Mouse (Mus musculus) inflammation-experienced regulatory T-cells, adult 6 months (primary cell): Measurements from ENCODE around the gene Vav3. TPM values are rescaled to one million over a fixed set of nuclear protein-coding genes. Genes with fewer than 3 reads are reported as not detected.
A peak's percentile ranks its signal among the peaks of the same experiment; 100 is the strongest.

ENCODE experiments used
- ATAC-seq: one replicate; pipeline ENCODE4 v1.8.0; 2017
- polyA plus RNA-seq, 3 experiments: library from polyadenylated mRNA; unstranded; fragments of 100-300 nt; shearing (Covaris generic); gene quantifications; one replicate each; pipeline ENCODE4 v1.2.1; 2017

The Vav3 gene
- 10 to 100 TPM in 1 of 3 experiments, 1 to 10 TPM in 2; 5.0 to 15.2 (median 9.9) TPM for polyA plus RNA-seq

GRCm38 (mm10) chr3:109340274-109341070 lies at the start of gene Vav3:
Gene Vav3 (plus strand): TSS chr3:109340653.
- ATAC-seq = peak; percentile 39

DNA sequence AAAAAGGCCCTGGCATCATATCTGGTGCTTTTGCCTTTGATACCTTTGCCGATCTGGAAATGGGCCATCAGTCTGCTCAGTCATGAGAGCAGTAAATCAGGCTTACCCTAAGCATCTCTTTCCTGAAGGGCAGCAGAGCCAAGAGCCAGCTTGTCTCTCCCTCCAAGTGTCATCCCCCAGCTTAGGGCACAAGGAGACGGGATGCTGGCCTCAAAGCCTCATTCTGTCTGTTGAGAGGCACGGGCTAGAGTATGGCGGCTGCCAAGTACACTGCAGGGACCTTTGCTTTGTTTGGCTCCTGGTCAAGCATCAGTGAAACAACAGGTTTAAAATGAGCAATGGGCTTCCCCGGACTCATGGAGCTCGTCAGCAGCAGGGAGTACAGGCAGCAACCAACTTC lies 41.6 kb upstream of the Vav3 start:
- no peak for ATAC-seq

- ATAC-seq = no peak
These were observed 41.0 kb upstream of the Vav3 start for GRCm38 (mm10) chr3:109299303-109300074.

GRCm38 (mm10) chr3:109302059-109302458 lies 38.4 kb upstream of the Vav3 start:
- ATAC-seq = no peak

DNA sequence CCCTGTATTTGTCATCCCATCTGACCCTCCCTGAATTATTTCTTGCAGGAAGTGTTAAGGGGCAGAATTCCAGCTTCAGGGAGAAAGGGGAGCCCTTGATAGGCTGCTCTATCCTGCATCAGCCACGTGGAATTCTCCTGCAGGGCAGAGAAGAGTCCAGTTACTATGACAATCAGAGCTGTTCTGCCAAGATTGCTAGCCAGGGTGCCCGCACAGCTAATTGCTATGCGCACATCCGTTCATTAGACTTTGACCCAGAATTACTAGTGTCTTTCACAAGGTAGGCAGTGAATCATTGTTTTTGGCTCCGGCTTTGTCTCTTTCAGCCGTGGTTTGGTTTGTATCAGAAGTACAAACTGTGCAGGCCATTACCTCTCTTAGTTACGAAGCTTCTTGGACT lies 33.0 kb upstream of the Vav3 start:
- no peak for ATAC-seq

- ATAC-seq = no peak
These were observed 32.0 kb upstream of the Vav3 start for GRCm38 (mm10) chr3:109308468-109308867.

DNA sequence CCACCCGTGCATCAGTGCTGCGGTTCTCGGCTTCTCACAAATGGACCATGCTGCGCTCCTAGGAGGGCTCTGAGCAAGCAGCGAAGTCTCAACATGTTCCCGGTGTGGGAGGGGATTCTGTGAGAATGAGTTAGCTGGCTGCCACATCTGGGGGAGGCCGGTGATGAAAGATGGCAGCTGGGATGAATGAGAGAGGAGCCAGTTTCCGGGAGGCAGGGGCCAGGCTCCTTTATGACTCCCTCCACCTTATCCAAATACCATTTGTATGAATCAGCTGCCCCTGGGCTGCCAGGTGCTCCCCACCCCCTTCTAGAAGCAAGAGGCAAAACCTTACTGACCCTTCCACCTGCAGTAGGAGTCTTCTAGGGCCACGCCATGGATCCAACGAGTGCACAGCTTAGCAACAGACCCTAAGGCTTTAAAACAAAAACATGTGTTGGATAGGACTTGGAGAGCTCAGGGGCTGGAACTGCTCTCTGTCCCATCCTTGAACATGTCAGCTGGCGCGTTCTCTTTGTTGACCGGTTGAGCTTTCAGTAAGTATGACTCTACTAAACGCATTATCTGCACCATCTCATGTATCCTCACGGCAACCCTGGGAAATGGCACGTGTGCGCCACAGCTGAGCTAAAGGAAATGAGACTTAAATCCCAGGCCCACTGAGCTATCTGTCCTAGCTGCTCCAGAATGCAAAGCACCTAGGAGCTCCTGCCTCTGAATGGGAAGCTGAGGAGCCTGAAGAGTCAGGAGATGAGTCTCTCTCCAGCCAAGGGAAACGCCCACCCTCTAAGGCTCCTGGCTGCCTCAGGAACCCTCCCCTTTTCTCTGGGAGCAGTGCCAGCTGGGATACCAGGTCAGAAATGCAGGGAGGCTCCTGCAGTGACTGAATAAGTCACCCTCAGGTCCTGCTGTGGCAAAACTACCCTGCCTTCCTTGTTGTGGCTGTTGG lies 30.9 kb upstream of the Vav3 start:
- no peak for ATAC-seq

DNA sequence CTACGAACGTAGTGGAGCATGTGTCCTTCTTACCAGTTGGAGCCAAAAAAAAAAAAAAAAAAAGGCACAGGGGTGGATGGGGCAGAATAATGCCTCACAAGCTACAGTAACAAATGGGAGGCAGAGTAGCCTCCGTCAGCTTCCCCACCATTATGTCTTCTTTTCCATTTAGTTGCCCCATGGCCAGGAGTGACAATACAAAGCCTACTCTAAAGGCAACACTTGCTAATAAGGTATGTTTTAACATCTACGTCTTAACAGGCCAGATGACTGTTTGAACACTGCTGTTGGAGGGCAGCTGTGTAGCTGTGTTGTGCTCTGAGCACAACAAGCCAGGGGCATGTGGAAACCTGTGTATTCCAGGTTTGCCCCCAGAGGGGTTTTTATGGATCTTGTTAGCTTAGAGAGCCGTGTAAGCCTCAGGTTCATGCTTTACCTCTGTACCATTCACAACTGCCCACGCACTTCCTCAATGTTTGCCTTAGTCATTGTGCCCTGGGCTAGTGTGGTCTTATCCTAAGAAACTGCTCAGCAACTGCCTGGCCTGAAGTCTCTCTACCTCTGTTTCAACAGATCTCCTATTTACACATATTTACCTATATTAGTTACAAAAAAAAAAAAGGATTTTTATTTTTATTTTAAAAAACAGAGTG lies 29.2 kb upstream of the Vav3 start:
- no peak for ATAC-seq

GRCm38 (mm10) chr3:109311875-109312274 lies 28.6 kb upstream of the Vav3 start:
- no peak for ATAC-seq

GRCm38 (mm10) chr3:109313501-109313900 lies 27.0 kb upstream of the Vav3 start:
- ATAC-seq = no peak

DNA sequence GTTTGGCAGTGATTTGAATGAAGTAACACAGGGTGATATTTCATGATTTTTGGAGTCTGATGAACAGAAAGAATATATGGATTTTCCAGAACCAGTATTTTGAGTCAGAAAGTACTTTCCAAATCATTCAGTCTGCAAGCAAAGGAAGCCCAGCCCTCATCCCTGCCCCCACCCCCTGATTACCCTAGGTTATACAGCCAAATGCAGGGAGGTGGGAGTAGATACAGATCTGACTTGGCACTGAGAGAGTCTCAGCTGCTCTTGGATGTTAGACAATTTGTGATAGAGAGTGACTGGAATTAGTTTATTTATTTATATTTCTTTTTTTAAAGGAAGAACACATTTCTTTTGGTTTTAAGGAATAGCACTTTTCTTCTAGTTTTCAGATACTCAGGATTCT lies 18.2 kb upstream of the Vav3 start:
- no peak for ATAC-seq

GRCm38 (mm10) chr3:109323447-109324300 lies 16.8 kb upstream of the Vav3 start:
- ATAC-seq = peak; percentile 74

DNA sequence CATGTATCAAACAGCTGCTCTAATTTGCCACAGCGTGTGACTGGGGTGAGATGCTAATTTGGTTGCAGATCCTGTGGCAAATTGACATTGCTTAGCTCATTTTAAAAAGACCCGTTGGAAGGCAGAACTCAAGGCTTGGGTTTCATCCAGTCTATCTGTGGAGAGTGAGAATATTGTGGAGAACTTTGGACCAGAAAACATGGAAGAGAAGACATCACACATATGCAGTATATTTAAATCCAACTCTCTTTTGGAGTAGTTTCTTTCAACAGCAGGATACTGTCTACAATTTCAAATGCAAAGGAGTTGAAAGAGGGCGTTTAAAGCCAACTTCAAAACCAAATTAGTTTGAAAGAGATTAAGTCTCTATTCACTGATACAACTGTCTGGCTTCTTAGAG lies 13.3 kb upstream of the Vav3 start:
- ATAC-seq = no peak

GRCm38 (mm10) chr3:109332755-109333154 lies 7.7 kb upstream of the Vav3 start:
- no peak for ATAC-seq

DNA sequence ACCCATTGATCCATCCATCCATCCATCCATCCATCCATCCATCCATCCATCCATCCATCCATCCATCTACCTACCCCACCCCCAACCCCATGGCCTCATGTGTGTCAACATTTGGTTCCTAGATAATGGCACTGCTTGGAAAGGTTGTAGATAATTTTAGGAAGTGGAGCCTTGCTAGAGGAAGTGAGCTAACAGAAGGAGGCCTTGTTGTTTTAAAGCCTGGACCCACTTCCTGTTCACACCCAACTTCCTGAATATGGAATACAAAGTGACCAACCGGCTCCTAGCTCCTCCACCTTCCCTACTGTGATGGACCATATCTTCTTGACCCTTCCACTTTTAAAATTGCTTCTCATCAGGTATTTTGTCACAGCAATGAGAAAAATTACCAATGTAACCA lies 5.0 kb upstream of the Vav3 start:
- no peak for ATAC-seq

DNA sequence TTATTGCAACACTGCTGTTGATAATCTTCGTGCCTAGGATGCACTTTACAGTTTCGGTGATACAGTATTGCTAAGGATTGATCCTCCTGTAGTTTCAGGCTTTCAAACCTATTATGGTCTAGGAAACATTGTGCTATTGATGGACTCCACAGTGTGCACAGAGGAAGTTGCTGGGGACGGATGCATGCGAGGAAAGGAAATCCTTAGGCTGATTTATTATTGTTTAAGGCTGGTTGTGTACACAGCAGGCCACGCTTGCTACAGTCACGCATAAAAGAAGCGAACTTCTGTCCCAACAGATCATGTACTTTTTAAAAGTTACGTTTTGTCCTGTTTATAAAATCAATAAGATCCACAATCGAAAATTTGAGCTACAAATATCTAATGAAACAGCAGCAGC lies 1.2 kb upstream of the Vav3 start:
- no peak for ATAC-seq

- ATAC-seq = peak; percentile 39
These were observed 546 bp upstream of the Vav3 start for GRCm38 (mm10) chr3:109339941-109340273.

DNA sequence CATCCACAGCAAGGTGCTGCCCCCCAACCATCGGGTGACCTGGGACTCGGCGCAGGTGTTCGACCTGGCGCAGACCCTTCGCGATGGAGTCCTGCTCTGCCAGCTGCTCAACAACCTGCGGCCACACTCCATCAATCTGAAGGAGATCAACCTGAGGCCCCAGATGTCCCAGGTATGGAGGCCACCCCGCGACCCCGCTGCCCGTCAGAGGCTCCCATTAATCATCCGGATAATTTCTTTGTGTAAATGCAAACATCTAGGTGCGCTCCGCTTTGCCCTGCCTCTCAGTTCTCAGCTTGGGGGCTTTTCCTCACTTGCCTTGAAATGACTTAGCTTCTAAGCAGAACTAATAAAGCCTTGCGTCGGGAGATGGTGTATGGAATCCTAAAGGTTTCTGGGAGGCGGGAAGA lies 623 bp downstream of the Vav3 start:
- ATAC-seq = peak; percentile 6

GRCm38 (mm10) chr3:109341631-109342030 lies 1.2 kb downstream of the Vav3 start:
- ATAC-seq = peak; percentile 77

GRCm38 (mm10) chr3:109351956-109352684 lies 11.7 kb downstream of the Vav3 start:
- ATAC-seq = peak; percentile 88

- peak; percentile 54 for ATAC-seq
These were observed 12.2 kb downstream of the Vav3 start for GRCm38 (mm10) chr3:109352690-109353089.
